Mouse (Mus musculus): ENCODE results near the gene Btg4. TPM values are rescaled to one million over a fixed set of nuclear protein-coding genes. Genes with fewer than 3 reads are reported as not detected.

Gene Btg4
- total RNA-seq, 2 experiments from 2014 or later, result not detected

- no peak for DNase-seq
Measured at GRCm38 (mm10) chr9:51167954-51168353, 107.3 kb downstream of the Btg4 start.

- no peak for DNase-seq
Measured at GRCm38 (mm10) chr9:51168698-51169097, 108.0 kb downstream of the Btg4 start.

- no peak for DNase-seq
Measured at GRCm38 (mm10) chr9:51169133-51169532, 108.4 kb downstream of the Btg4 start.

Small RNA genes within 50 kb of the gene (microRNA-seq; reads per million reads assigned to microRNA genes)
- gene Mir34b, result 5.1 to 19.0 reads per million in 2 experiments
- 135 to 451 reads per million in 2 experiments for gene Mir34c

Other genes starting within 250 kb of the Btg4 start
- 10 to 100 TPM; 10.6 to 11.3 TPM for gene Ppp2r1b, start 215.6 kb upstream of the Btg4 start, total RNA-seq (2021)
- 10 to 100 TPM; 27.6 to 34.6 TPM for gene Sik2, start 51.8 kb upstream of the Btg4 start, total RNA-seq (2021)
- gene Layn, start 16.2 kb downstream of the Btg4 start, total RNA-seq (2021), result 1 to 10 TPM; 5.5 to 5.9 TPM
- gene 4833427G06Rik, start 41.2 kb downstream of the Btg4 start, total RNA-seq (2021), result under 1 TPM in 1 of 2 experiments, not detected in 1; 0.69 TPM
- under 1 TPM in 1 of 2 experiments, not detected in 1; 0.03 TPM for gene Gm32742, start 104.6 kb downstream of the Btg4 start, total RNA-seq (2021)
- 1 to 10 TPM in 1 of 2 experiments, under 1 TPM in 1; 0.72 to 5.1 TPM for gene Pou2af1, start 152.8 kb downstream of the Btg4 start, total RNA-seq (2021)
- 1 to 10 TPM; 1.3 to 2.0 TPM for gene Colca2, start 217.7 kb downstream of the Btg4 start, total RNA-seq (2021)

Data from heart, adult 18-20 months (tissue).